Mouse (Mus musculus) c-Kit-positive CD71-negative TER-119-negative erythroid progenitor cells, embryonic 14.5 days (primary cell): ENCODE results near the gene Fyn.

Experiments
- DNase-seq: peaks from one replicate; pipeline ENCODE4 v3.0.0-alpha.2; 2013; ENCODE audit warnings: low read depth

Fyn gene

DNA sequence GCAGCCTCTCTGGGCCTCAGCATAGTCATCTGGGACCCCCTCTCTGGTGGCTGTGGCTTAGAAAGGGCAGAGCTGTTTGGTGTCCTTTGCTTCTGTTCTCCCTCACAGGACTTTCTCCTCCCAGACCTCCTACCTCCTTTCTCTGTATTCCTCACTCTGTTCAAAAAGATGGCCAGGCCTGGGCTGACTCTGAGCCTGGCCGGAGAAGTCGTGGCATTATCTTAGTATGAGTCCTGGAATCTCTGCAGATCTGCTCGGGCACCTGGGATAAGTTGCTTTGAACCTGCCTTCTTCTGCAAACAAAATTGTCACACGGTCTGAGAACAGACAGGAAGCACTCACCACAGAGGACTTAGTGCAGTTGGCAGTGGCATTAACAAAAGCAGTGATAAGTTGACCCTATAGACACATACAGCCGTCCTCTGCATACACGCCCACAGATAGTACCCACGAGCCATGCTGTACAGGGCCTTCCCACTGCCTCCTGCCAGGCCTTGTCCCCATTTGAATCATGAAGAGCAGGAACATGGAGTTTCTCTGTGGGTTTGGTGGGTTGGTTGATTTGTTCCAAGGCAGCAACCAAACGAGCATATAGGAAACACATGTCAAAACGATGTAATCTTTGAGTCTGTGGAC, 171.5 kb downstream of the Fyn start:
- no peak for DNase-seq

DNA sequence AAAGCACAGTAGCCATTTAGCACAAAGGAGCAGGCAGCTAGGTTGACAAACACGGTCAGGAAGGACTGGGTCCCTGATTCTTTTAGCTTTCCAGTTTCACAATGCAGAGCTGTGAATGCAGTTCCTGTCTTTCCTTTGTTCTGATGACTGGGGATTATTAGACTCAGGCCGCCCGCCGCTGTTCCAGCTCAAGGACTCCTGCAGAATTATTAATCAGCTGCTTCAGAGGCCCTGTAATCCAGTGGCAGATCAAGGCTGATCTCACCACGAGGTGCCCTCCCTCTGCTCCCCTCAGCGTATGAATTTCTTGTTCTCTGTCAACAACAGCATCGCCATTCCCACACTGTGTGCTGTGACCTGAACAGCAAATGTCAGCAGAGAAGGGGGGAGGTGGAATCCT, 172.3 kb downstream of the Fyn start:
- no peak for DNase-seq

- no peak for DNase-seq
These were observed 172.8 kb downstream of the Fyn start for GRCm38 (mm10) chr10:39541451-39541874.

- DNase-seq = no peak
These were observed 173.4 kb downstream of the Fyn start for GRCm38 (mm10) chr10:39541951-39542521.

- no peak for DNase-seq
These were observed 174.0 kb downstream of the Fyn start for GRCm38 (mm10) chr10:39542535-39543257.

DNA sequence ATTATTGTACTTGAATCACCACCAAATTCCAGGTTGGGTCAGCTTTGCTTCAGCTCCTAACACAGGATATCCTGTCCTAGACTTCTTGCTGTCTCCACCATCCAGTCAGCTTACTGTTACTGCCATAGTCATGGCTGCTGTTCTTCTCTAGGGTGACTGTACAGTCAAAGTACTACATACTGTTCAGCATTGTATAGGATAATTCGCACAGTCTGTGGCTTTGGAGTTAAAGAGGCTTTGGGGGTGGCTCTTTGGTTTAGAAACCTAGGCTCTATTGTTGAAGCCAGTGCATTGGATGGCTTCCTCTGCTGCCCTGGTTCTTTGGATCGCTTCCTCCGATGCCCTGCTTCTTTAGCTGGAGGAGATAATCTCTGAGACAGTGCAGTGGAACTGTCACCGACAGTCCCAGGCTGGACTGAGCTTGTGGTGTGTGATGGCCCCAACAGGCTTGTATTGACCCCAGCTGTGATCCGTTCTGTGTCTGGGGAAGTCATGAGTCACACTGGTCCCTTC, 174.7 kb downstream of the Fyn start:
- no peak for DNase-seq

DNA sequence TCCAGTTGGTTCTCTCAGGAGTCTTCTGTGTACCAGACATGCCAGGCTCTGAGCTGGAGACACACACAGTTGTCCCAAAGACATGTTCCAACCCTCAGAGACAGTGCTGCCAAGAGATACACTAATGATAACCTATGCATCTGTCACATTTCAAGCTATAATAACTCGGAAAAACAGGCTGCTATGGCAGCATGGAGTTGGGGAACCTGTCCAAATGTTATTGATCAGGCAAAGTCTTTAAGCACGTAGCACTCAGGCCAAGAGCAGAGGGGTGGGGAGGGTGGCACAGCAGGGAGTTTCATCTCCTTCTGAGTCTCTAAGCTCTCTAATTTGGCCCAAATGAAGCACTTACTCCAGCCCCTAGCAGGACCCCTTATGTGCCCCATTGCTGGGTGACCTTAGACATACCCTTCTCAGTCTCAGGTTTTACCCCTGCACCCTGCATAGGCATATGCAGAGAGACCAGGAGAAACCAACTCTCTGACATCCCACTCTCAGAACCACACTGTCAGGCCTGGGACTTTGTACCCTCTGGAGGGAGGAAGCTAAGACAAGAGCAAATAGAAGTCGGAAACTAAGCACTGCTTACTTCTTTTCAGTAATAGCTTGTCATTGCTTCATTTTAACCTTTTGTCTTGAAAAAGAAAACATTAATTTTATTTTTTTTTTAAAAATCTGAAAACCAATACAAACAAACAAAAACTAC, 178.9 kb downstream of the Fyn start:
- no peak for DNase-seq

DNA sequence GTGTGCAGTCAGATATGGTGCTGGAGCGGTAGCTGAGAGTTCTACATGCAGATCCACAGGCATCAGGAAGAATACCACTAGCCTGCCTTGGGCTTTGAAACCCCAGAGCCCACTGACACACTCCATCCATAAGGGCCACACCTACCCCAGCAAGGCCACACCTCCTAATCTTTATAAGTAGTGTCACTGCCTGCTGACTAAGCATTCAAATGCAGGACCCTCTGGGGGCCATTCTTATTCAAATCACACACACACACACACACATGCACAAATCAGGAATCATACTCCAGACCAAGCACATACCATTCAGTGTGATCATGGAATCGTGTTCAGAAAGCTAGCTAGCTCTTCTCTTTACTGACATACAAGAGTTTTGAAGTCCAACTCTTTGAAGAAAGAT, 182.1 kb downstream of the Fyn start:
- no peak for DNase-seq

GRCm38 (mm10) chr10:39551637-39552185, 183.1 kb downstream of the Fyn start:
- DNase-seq = no peak

- DNase-seq = no peak
These were observed 183.7 kb downstream of the Fyn start for GRCm38 (mm10) chr10:39552351-39552814.

GRCm38 (mm10) chr10:39552903-39553302, 184.2 kb downstream of the Fyn start:
- DNase-seq = no peak

DNA sequence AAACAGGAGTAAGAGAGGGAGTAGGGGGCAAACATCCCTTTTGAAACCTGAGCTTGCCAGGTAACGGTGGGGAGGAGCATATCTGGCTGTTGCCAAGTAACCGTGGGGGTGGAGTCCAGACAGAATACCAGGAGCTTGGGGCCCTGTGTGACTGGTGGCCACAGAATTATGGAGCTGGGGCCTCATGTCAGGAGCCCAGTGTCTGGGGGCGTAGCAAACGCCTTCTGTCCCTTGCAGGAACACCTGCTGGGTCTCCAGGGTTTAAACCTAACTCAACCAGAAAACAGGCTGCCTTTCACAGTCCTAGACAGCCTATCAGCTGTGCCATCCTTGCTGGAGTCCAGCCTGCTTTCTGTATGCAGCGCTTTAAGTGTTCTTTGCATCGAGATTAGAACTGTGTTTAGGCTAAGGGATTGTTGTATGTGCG, 186.6 kb downstream of the Fyn start:
- no peak for DNase-seq

- DNase-seq = no peak
These were observed 187.1 kb downstream of the Fyn start for GRCm38 (mm10) chr10:39555740-39556139.

DNA sequence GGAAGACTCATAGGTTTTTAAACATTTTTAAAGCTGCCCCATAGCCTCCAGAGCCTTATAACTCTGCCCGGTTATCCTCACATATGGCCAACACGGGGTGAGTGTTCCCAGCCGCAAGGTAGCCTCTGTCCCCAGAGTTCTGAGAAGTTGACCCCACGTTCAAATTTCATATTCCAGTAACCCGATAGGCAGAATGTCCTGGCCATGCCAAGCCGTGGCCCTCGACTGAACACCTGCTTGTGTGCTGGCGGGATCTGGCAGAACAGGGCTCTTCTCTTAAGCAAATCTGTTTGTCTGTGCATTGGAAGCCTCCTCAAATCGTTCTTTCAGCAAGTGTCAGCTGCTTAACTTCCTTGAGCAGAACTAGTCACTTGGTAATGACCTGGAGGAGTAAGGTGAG, 188.7 kb downstream of the Fyn start:
- DNase-seq = no peak

DNA sequence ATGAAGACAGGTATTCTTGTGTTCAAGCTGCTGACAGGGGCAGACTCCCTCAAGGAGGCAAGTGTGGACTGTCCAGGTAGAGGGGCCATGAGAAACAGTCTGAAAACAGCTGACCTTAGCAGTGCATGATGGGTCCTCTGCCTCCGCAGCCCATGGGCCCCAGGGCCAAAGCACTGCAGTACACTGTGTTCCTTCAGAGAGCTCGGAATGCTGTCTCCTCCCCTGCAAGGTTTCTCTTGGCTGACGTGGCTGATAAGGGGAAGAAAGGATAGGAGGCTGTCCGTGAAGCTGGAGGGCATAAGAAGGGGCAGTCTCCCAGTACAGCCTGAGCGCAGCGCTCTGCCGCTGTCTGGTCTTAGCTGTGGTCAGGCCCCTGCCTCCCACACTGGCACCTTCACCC, 189.2 kb downstream of the Fyn start:
- no peak for DNase-seq

DNA sequence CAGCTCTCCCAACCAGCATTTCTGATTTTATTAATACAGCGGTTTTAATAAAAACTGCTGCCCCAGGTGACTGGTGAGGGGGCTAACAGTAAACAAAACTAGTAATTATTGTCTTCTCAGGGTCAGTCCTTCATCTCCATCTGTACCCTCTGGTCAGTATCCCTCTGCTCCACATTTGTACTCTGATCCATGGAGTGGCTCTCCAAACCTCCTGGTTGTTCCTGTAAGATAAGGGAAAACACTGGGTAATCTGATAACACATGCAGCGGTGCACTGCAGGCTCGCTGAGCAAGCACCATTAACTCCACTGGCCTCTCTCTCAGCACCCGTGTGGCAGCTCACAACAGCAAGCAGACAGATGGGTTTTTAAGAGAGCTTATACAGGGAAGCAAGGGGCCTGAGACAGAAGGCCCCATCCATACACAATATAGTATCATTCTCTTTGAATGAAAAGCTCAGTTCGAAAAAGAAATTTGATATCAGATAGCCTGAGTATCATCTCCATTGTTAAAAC, 189.9 kb downstream of the Fyn start:
- no peak for DNase-seq

GRCm38 (mm10) chr10:39559321-39559720, 190.7 kb downstream of the Fyn start:
- DNase-seq = no peak

GRCm38 (mm10) chr10:39562383-39562782, 193.7 kb downstream of the Fyn start:
- DNase-seq = no peak

- DNase-seq = no peak
These were observed 195.0 kb downstream of the Fyn start for GRCm38 (mm10) chr10:39563552-39564223.

- no peak for DNase-seq
These were observed 198.2 kb downstream of the Fyn start for GRCm38 (mm10) chr10:39566901-39567300.

DNA sequence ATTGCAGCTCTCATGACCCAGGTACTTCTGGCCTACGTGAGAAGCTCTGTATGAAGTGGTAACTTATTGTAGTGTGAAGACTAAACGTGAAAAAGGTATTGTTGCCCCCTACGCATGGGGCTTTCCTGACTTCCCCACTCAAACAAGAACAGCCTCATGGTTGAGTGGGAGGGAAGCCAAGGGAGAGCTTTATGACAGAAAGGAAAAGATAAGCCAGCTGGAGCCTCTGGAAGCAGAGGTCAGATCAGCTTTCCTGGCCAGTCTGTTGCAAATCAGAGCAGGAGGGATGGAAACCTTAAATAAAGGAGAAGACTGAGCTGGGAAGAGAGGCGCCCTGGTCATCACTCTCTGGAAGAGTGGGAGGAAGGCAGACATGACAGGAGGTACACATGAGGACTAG, 200.3 kb downstream of the Fyn start:
- no peak for DNase-seq
